Comparison of ENCODE assay signal across 8 mouse cellular contexts in genomic region chr1:191574871-191575457, GRCm38 (mm10). TPM values are rescaled to one million over a fixed set of nuclear protein-coding genes. Genes with fewer than 3 reads are reported as not detected.
DNase-seq lines count a peak whose midpoint lies in the region; ATAC-seq and TF ChIP-seq lines count a peak whose summit lies in the region.

No protein-coding gene starts in this region.

- peaks cover 5 to 35% of the 10 kb centered on the region in 2 experiments for H3K36me3 ChIP-seq in CH12.LX (replicated peaks in 1 of 2; ENCODE audit: control insufficient read depth in 1 of 2, insufficient read depth in 1 of 2, low read length in 1 of 2)
- H3K36me3 ChIP-seq in hindbrain, embryonic 12.5 days: peaks cover 6% of the 10 kb centered on the region; the same call in 1 of the 2 replicates
- peaks cover 7% of the 10 kb centered on the region; the same call in 1 of the 2 replicates for H3K36me3 ChIP-seq in limb, embryonic 15.5 days
- 0 out of 2 replicates have a peak, but pooled peaks cover 4% of the 10 kb centered on the region for H3K36me3 ChIP-seq in midbrain, embryonic 16.5 days (ENCODE audit: control insufficient read depth, insufficient read depth, low read length)

- peak overlapping the region; percentile 82 for H3K9ac ChIP-seq in CH12.LX (ENCODE audit: insufficient read depth, low read depth)
- peak overlapping the region; percentile 74 for H3K9ac ChIP-seq in hindbrain, embryonic 12.5 days
- peak overlapping the region; percentile 53 for H3K9ac ChIP-seq in limb, embryonic 15.5 days
- peak overlapping the region; percentile 12; the same call in 1 of the 2 replicates for H3K9ac ChIP-seq in midbrain, embryonic 16.5 days (ENCODE audit: low read depth, low read length)

- dilution Hi-C loops in CH12.LX (cut with MboI; ENCODE audit: extremely low pct_ligation_motif_present, extremely low pct_unique_long_range_greater_than_20kb, low sequenced_read_pairs): no loop called here

- H3K9me3 ChIP-seq in CH12.LX (replicated peaks; ENCODE audit: low read length): peaks cover 8% of the 10 kb centered on the region
- H3K9me3 ChIP-seq in hindbrain, embryonic 12.5 days (replicated peaks): 0 out of 2 replicates have a peak, but pooled peaks cover 5% of the 10 kb centered on the region
- H3K9me3 ChIP-seq in limb, embryonic 15.5 days: no peaks in the 10 kb centered on the region
- no peaks in the 10 kb centered on the region for H3K9me3 ChIP-seq in midbrain, embryonic 16.5 days (replicated peaks; ENCODE audit: control insufficient read depth, low read length, poor library complexity, severe bottlenecking)

- peak overlapping the region; percentile 98 for H3K4me2 ChIP-seq in CH12.LX (ENCODE audit: insufficient read depth, low read depth, poor library complexity, severe bottlenecking)
- peak overlapping the region; percentile 78 for H3K4me2 ChIP-seq in hindbrain, embryonic 12.5 days (replicated peaks)
- peak overlapping the region; percentile 59 for H3K4me2 ChIP-seq in limb, embryonic 15.5 days
- peak overlapping the region; percentile 84 for H3K4me2 ChIP-seq in midbrain, embryonic 16.5 days (ENCODE audit: low read length)

- DNase-seq in cerebellum, adult 9-10 months: peak; percentile 56
- DNase-seq in cerebellum, adult 11 months: no peak
- peak; percentile 86 for DNase-seq in CH12.LX (ENCODE audit: extremely low read depth)
- DNase-seq in embryo, embryonic 11 days: peak; percentile 90
- no peak for DNase-seq in cerebellum, adult 18-20 months

- peak; percentile 21; the same call in 1 of the 2 replicates for TF ChIP-seq POLR2A in CH12.LX (IDR thresholded peaks at IDR 0.05; ENCODE audit: low read depth, low read length)

- H3K4me1 ChIP-seq in CH12.LX (ENCODE audit: control insufficient read depth in 1 of 2, insufficient read depth in 2 of 2): peaks cover 9 to 48% of the 10 kb centered on the region in 2 experiments
- peaks cover 32% of the 10 kb centered on the region for H3K4me1 ChIP-seq in hindbrain, embryonic 12.5 days
- peaks cover 15% of the 10 kb centered on the region for H3K4me1 ChIP-seq in limb, embryonic 15.5 days
- H3K4me1 ChIP-seq in midbrain, embryonic 16.5 days (ENCODE audit: control insufficient read depth, insufficient read depth, low read length): peaks cover 31% of the 10 kb centered on the region

- H3K27me3 ChIP-seq in CH12.LX (replicated peaks): no peaks in the 10 kb centered on the region
- H3K27me3 ChIP-seq in hindbrain, embryonic 12.5 days: no peaks in the 10 kb centered on the region
- no peaks in the 10 kb centered on the region for H3K27me3 ChIP-seq in limb, embryonic 15.5 days
- H3K27me3 ChIP-seq in midbrain, embryonic 16.5 days (ENCODE audit: control insufficient read depth, insufficient read depth, low read depth, low read length): no peaks in the 10 kb centered on the region

- ATAC-seq in hindbrain, embryonic 12.5 days (ENCODE audit: low FRiP score): peak; percentile 35
- peak; percentile 41 for ATAC-seq in limb, embryonic 15.5 days (ENCODE audit: insufficient number of reproducible peaks, low FRiP score, low TSS enrichment, low read depth)
- ATAC-seq in midbrain, embryonic 16.5 days: peak; percentile 2; the same call in 1 of the 2 replicates

- 0% methylated on average over 52 of the region's 52 CpGs for WGBS in hindbrain, embryonic 12.5 days
- under 1% methylated on average over 52 of the region's 52 CpGs for WGBS in limb, embryonic 15.5 days
- WGBS in midbrain, embryonic 16.5 days: under 1% methylated on average over 52 of the region's 52 CpGs

- in situ Hi-C loops in CH12.LX (cut with MboI; ENCODE audit: low pct_ligation_motif_present, low pct_unique_long_range_greater_than_20kb, low sequenced_read_pairs): loop anchor here (5.0 kb wide), 1 partner anchor 237 kb away; no protein-coding TSS in a partner anchor

- peaks cover 78% of the 10 kb centered on the region for H3K79me2 ChIP-seq in CH12.LX (replicated peaks; ENCODE audit: control insufficient read depth, extremely low read depth, insufficient read depth, poor library complexity, severe bottlenecking)

- TF ChIP-seq RAD21 in CH12.LX (IDR thresholded peaks at IDR 0.05; ENCODE audit: low read depth, low read length): no peak

- H3K27ac ChIP-seq in CH12.LX (ENCODE audit: insufficient read depth, low read depth): peak overlapping the region; percentile 81
- H3K27ac ChIP-seq in hindbrain, embryonic 12.5 days: peak overlapping the region; percentile 66
- H3K27ac ChIP-seq in limb, embryonic 15.5 days: peak overlapping the region; percentile 98
- no peak overlapping the region for H3K27ac ChIP-seq in midbrain, embryonic 16.5 days (ENCODE audit: low read length)

- H3K4me3 ChIP-seq in CH12.LX (replicated peaks in 1 of 3; ENCODE audit: low read depth in 2 of 3, low read length in 2 of 3, poor library complexity in 1 of 3): peak overlapping the region; percentile 89 to 96 (median 90)
- peak overlapping the region; percentile 89 for H3K4me3 ChIP-seq in hindbrain, embryonic 12.5 days
- H3K4me3 ChIP-seq in limb, embryonic 15.5 days: peak overlapping the region; percentile 84
- peak overlapping the region; percentile 74 for H3K4me3 ChIP-seq in midbrain, embryonic 16.5 days (ENCODE audit: low read depth, low read length)

- no peak for TF ChIP-seq CTCF in CH12.LX (conservative IDR thresholded peaks at IDR 0.05 in 1 of 2, IDR thresholded peaks at IDR 0.05 in 1 of 2; ENCODE audit: low read depth in 2 of 2, low read length in 2 of 2)

- TF ChIP-seq EP300 in CH12.LX (IDR thresholded peaks at IDR 0.05; ENCODE audit: low read length): peak; percentile 14; the same call in 1 of the 2 replicates

TF ChIP-seq in CH12.LX, 34 proteins besides CTCF, POLR2A, EP300 and RAD21:
- TF ChIP-seq CHD1 (IDR thresholded peaks at IDR 0.05; ENCODE audit: low read depth, low read length): no peak; the same call in 1 of the 2 replicates
- TF ChIP-seq USF1 (IDR thresholded peaks at IDR 0.05; ENCODE audit: low read depth, low read length): no peak
- TF ChIP-seq ELF1 (IDR thresholded peaks at IDR 0.05; ENCODE audit: low read depth, low read length): no peak
- peak; percentile 91 for TF ChIP-seq MXI1 (IDR thresholded peaks at IDR 0.05; ENCODE audit: low read depth, low read length)
- peak; percentile 56 for TF ChIP-seq MAX (IDR thresholded peaks at IDR 0.05; ENCODE audit: low read length)
- no peak for TF ChIP-seq PAX5 (IDR thresholded peaks at IDR 0.05; ENCODE audit: low read length)
- TF ChIP-seq MYC (IDR thresholded peaks at IDR 0.05; ENCODE audit: low read depth, low read length): peak; percentile 84
- no peak for TF ChIP-seq KAT2A (IDR thresholded peaks at IDR 0.05; ENCODE audit: insufficient replicate concordance, low read length)
- peak; percentile 53; the same call in 1 of the 2 replicates for TF ChIP-seq NELFE (IDR thresholded peaks at IDR 0.05; ENCODE audit: low read depth, low read length)
- peak; percentile 92 for TF ChIP-seq CHD2 (IDR thresholded peaks at IDR 0.05; ENCODE audit: low read length)
- TF ChIP-seq JUND (conservative IDR thresholded peaks at IDR 0.05; ENCODE audit: low read depth, low read length): no peak
- TF ChIP-seq E2F4 (IDR thresholded peaks at IDR 0.05; ENCODE audit: insufficient replicate concordance, low read depth, low read length): 0 out of 2 replicates have a peak, but pooled peaks have one; percentile 22
- peak; percentile 41; the same call in 1 of the 2 replicates for TF ChIP-seq NRF1 (IDR thresholded peaks at IDR 0.05; ENCODE audit: low read depth, low read length)
- peak; percentile 55 for TF ChIP-seq BHLHE40 (IDR thresholded peaks at IDR 0.05; ENCODE audit: low read depth, low read length)
- TF ChIP-seq HCFC1 (IDR thresholded peaks at IDR 0.05; ENCODE audit: low read depth, low read length): peak; percentile 9; the same call in 1 of the 2 replicates
- TF ChIP-seq MEF2A (IDR thresholded peaks at IDR 0.05; ENCODE audit: borderline replicate concordance, low read depth, low read length): no peak; the same call in 1 of the 2 replicates
- no peak for TF ChIP-seq ZC3H11A (IDR thresholded peaks at IDR 0.05; ENCODE audit: low read depth, low read length)
- 0 out of 2 replicates have a peak, but pooled peaks have one; percentile 23 for TF ChIP-seq RCOR1 (conservative IDR thresholded peaks at IDR 0.05; ENCODE audit: low read depth, low read length)
- TF ChIP-seq UBTF (IDR thresholded peaks at IDR 0.05; ENCODE audit: low read depth, low read length): no peak
- 0 out of 2 replicates have a peak, but pooled peaks have one; percentile 30 for TF ChIP-seq ETS1 (conservative IDR thresholded peaks at IDR 0.05; ENCODE audit: low read depth, low read length)
- no peak for TF ChIP-seq MAZ (IDR thresholded peaks at IDR 0.05; ENCODE audit: low read depth, low read length)
- TF ChIP-seq ZMIZ1 (IDR thresholded peaks at IDR 0.05; ENCODE audit: low read depth, low read length): peak; percentile 34
TF ChIP-seq in CH12.LX: peak in this region for 12.

RNA-seq across cellular contexts. Expression of gene Dtl, which starts 0.4 kb away (rescaled TPM):
- total RNA-seq in CH12.LX (2012; rRNA removed) (31.8 and 35.0 TPM in 2 replicates), CH12.LX (2014; rRNA removed) (37.7 and 37.9 TPM in 2 replicates)
- 55.8 and 65.2 TPM in 2 replicates for polyA plus RNA-seq in CH12.LX (2012; ENCODE audit: insufficient read length, low read depth)
- 38.9 and 39.9 TPM in 2 replicates for polyA plus RNA-seq in hindbrain, embryonic 12.5 days (2016; fragmentation: Nextera tagmentation; extraction: Ambion mirVana)
- polyA plus RNA-seq in limb, embryonic 15.5 days (2015; fragmentation: Nextera tagmentation; extraction: Ambion mirVana): 44.0 and 47.7 TPM in 2 replicates
- 3.4 and 5.9 TPM in 2 replicates for polyA plus RNA-seq in midbrain, embryonic 16.5 days (2015; fragmentation: Nextera tagmentation; extraction: Ambion mirVana)

RNA-seq across cellular contexts. Expression of gene Ints7, which starts 0.5 kb away (rescaled TPM):
- total RNA-seq in CH12.LX (2012; rRNA removed) (30.4 and 33.7 TPM in 2 replicates), CH12.LX (2014; rRNA removed) (46.7 and 50.5 TPM in 2 replicates)
- polyA plus RNA-seq in CH12.LX (2012; ENCODE audit: insufficient read length, low read depth): 58.8 and 60.4 TPM in 2 replicates
- 64.4 and 68.4 TPM in 2 replicates for polyA plus RNA-seq in hindbrain, embryonic 12.5 days (2016; fragmentation: Nextera tagmentation; extraction: Ambion mirVana)
- 41.3 and 44.6 TPM in 2 replicates for polyA plus RNA-seq in limb, embryonic 15.5 days (2015; fragmentation: Nextera tagmentation; extraction: Ambion mirVana)
- polyA plus RNA-seq in midbrain, embryonic 16.5 days (2015; fragmentation: Nextera tagmentation; extraction: Ambion mirVana): 34.7 and 35.2 TPM in 2 replicates

Comparison
In these comparisons a context has a peak if more than half of its experiments do, and no peak if none do; other contexts are left out.
1. DNase-seq: peak in cerebellum, adult 9-10 months (single experiment), CH12.LX (single experiment) and embryo, embryonic 11 days (single experiment); none in cerebellum, adult 11 months (single experiment) and cerebellum, adult 18-20 months (0 of 2).
2. H3K9ac ChIP-seq: peak in every context shown above with its lines; median percentile 82 in CH12.LX; 74 in hindbrain, embryonic 12.5 days; 53 in limb, embryonic 15.5 days; 12 in midbrain, embryonic 16.5 days.
3. Peak in every context shown above with its lines, with median percentiles within 50 percentile points of each other: H3K4me2 ChIP-seq, H3K4me3 ChIP-seq and ATAC-seq.